Mouse (Mus musculus): ENCODE results near the gene Eif2ak3.
"Not testable (repeated sequence)": the region's sequence is repeated elsewhere in the genome, so short reads cannot be mapped to it uniquely, and the experiment has no call there.

The Eif2ak3 gene

DNA sequence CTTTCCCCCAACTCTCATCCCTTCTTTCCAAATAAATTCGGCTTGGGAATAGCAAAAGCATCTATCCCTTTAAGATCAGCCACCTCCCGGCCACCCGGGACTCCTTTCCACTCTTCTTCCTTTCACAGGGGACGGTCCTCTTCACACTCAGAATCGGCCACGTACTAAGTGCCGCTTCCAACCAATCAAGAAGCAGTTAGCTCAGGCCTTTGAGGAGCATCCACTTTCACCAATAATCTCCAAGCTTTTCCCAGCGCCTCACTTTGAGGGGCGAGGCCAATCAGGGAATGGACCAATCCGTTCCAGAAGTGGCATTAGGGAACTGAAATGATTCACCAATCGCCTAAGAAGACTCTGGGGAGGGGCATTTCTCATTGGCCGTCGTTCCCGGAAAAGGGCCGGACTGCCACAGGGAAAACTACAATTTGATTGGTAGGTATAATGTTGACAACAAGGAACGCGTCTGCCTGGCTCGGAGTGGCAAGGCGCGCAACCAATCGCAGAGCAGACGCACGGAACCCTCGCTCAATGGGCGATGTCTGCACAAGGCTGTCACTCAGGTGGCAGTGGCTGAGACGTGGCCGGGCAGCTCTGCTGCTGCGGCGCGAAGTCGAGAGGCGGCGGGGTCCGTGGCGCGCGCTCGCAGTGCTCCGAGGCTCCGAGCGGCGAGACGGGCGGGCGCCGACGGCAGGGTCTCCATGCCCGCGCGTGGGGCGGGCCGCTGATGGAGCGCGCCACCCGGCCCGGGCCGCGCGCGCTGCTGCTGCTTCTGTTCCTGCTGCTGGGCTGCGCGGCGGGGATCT is at the start of gene Eif2ak3:
Gene Eif2ak3 (plus strand): TSS at position 514 of the 803 bp plus-strand sequence.
- peak; percentile 96 for DNase-seq (ENCODE audit: low spot score)

DNA sequence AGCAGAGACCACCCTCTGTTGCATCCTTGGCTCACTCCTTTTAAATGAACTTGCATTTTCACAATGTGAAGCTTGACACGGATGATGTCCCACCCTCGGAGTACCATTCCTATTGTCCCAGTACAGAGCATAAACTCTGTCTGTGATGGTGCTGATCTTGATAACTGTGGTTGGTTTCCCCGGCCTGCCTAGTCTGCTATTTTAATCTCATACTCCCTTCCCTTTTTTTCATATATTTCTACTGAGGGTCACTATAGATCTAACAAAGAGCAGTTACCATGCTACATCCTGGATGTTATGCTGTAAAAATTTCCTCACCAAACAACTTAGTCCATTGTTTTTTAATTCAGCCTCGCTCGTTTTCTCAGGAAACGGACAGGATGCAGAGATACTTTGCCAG is 47.4 kb upstream of the Eif2ak3 start:
- DNase-seq (ENCODE audit: low spot score): no peak

DNA sequence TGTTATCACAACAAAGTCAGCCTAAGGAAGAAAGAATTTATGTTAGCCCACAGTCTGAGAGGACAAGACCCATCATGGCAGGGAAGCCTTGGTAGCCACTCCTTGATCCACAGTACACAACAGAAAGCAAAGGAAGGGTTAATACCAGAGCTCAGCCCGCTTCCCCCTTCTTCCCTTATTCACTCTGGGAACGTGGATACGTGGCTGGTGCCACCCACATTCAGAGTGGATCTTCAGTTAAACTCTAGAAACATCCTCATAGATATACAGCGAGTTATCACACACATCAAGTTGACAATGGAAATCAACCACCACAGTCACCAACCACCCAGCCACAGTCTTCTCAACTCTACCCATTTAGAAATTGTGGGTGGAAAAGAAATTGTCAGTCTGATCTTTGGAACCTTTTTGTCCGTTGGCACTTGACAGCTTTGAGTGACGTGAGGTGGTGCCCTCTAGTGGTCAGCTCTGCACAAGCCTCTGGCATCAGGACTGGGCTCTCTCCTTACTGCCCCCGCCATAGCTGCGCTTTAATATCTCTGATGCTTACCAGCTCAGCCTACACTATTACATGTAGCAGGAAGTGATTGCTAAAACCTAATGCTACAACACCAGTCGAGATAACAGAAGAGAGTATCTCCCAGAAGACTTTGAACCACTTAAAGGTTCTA is 46.6 kb upstream of the Eif2ak3 start:
- no peak for DNase-seq (ENCODE audit: low spot score)

DNA sequence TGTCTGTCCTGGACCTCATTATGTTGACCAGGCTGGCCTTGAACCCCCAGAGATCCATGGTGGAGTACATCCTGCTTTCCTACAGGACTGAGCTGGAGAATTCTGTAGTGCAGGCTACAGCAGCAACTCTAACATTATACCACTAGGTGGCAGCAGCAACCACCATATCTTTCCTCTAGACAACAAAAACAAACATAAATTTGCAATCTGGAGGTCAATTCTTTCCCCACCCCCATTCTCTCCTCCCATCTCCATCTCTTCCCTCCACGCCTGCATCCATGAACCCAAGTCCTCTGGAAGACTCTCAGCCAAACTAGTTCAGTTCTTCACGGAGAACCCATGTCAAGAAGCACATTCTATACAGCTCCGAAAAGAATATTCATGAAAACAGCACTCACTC is 39.7 kb upstream of the Eif2ak3 start:
- no peak for DNase-seq (ENCODE audit: low spot score)

DNA sequence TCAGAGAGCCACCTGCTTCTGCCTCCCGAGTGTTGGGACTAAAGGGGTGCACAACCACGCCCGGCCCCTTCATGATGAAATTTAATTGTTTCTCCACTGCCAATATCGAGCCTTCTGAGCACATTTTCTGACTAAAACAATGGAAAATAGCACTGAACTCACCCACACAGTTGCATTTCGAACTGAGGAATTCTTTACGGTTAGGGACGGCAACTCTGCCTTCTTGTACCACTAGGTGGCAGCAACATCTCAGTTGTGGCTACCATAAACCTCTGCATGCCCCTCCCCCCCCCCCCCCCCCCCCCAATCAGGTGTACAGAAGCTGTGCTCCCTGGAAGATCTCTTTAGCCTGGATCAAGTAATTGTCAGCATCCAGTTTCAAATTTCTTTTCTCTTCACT is 39.0 kb upstream of the Eif2ak3 start:
- DNase-seq (ENCODE audit: low spot score): no peak

DNA sequence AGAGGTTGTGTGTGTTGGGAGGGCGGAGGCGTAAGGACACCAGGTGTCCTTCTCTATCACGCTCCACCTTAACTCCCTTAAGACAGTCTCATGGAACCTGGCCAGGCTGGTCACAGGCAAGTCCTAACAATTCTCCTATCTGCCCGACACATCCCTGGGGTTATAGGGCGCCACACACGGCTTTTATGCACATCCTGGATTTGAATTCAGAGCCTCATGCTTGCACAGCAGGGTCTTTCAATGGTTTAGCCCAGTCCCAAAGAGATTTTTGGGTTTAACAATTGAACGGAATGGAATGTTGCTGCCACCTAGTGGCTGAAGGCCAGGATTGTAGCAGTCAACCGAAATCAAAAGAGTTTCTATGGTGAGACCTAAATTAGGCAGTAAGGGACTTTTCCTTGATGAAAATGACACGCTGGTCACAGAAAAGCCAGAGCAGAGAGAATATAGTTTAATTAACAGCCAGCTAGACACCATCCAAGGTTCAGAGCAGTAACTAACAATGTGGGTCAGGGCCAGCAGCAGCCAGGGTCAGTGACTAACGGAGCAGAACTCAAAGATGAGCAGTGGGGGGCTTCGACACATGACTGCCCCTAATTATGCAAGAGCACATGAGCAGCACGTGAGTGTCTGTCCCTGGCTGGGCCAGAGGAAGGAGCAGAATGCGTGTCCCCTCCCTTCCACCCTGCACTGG is 38.3 kb upstream of the Eif2ak3 start:
- DNase-seq (ENCODE audit: low spot score): no peak

DNA sequence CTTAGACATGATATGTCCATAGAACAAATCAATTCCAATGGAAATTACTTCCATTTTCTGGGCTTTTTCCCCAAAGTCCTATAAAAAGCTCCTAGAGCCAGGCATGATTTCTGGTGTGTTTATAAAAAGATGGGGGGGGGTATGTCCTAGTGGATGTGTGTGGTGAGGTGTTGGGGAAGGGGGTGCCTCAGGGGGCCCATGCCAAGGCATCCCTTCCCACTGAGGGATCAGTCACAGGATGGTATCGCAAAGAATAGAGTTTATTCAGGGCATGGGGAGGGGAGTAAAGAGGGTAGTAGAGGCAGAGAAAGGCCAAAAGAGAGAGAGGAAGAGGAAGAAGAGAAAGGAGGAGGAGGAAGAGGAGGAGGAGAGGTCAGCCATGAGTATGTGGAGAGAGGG is 37.8 kb upstream of the Eif2ak3 start:
- DNase-seq (ENCODE audit: low spot score): no peak

DNA sequence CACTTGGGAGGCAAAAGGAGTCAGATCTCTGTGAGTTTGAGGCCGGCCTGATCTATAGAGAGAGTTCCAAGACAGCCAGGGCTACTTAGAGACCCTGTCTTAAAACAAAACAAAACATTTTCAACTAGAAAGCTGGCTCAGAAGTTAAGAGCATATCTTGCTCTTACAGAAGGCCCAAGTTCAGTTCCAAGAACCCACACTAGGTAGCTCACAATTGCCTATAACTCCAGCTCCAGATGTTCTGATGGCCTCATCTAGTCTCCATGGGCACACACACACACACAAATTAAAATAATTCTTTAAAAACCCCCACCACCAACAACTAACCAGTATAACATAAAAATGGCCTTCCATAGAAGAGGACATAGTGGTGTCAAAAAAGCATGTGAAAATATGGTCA is 33.8 kb upstream of the Eif2ak3 start:
- DNase-seq (ENCODE audit: low spot score): no peak

DNA sequence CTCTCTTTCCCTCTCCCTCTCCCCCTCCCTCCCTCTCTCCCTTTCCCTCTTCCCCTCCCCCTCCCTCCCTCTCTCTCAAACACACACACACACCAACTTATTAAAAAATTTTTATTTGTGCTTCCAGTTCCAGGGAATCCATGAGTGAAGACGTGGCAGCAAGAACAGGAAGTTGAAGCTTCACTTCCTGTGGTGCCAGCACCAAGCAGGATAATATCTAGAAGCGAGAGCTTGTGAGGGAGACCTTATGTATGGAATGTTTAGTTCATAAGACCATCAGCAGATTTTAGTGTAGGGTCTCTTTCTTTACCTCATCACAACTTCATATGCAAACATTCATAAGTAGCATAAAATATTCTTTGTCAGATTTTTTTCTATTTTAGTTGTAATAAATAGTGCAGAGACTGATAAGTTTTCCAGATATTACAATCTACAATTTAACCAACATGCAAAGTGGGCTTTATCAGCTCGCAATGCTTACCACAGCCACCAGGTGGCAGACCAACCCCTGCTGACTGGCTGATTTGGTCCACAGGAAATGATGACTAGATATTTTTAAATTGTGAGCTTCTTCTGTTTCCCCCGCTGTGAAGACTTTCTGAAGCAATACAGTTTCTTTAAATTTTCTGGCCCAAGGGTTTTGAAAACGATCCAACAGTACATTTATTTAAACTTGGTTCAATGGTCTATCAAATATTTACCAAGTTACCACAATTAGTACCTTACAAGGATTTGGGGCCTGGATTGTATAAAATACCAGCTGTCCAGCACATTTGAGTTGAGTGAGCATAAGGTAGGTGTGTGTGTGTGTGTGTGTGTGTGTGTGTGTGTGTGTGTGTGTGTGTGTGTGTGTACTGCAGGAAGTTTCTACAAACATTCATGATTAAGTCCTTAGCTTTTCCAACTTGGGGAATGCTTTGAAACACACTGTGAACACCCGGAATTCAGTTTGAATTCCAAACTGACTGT is 32.5 kb upstream of the Eif2ak3 start:
- peak; percentile 40 for DNase-seq (ENCODE audit: low spot score)

DNA sequence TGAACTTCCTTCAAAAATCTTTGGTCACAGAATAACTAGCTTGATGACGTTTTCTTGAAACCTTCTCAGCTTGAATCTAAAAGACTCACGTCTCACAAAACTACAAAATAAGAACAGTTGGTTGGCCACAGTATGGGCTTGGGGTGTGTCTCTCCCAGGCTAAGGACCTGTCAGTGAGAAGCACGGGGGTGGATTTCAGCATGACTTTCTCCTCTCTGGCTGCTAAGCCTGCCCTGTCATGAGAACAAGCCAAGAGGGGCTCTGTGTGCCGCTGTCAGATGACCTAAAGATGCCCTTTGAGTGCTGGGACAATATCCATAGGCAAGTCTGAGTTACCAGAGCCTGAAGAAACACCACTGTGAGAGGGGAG is 31.8 kb upstream of the Eif2ak3 start:
- no peak for DNase-seq (ENCODE audit: low spot score)

DNA sequence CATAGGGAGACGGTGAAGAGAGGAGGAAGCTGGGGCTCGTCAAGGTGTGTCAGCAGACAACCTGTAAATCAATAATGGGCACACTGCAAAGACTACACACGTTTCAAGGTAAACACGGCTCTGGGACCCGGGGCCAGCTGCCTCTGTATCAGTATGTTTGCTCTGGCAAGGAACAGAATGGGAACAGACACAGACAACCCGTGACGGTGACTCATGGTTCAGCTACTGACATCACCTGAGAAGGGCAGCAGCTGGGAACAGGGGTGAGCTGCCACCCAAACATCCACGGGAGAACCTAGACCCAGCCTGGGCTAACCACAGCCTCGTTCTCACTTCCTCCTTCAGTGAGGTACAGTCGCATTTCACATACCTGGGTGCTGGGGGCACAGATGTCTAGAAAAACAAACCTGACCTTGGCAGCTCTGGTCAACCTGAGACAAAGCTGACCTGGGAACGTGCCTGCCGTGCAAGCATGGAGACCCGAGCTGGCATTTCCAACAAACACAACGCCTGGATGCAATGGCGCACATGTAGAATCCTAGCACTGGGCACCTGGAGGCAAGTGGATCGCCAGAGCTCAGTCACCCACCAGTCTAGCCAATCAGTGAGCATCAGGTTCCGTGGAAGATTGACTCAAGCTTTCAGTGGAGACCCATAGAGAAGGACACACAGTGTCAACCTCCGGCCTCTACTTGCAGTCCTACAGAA is 30.2 kb upstream of the Eif2ak3 start:
- no peak for DNase-seq (ENCODE audit: low spot score)

DNA sequence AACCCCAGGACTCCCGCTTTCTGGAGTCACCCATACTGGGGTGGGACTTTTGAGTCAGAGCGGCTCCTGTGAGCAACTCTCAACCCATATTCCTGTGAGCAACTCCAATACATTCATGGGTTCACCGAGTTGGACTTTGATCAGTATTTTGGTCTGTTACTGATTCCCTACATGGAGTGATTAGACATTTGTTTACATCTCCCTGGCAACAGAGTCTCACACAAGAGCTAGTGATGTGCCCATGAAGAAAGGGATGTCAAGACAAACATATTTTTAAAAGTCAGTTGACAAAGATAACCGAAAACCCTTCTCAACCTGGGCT is 29.7 kb upstream of the Eif2ak3 start:
- no peak for DNase-seq (ENCODE audit: low spot score)

DNA sequence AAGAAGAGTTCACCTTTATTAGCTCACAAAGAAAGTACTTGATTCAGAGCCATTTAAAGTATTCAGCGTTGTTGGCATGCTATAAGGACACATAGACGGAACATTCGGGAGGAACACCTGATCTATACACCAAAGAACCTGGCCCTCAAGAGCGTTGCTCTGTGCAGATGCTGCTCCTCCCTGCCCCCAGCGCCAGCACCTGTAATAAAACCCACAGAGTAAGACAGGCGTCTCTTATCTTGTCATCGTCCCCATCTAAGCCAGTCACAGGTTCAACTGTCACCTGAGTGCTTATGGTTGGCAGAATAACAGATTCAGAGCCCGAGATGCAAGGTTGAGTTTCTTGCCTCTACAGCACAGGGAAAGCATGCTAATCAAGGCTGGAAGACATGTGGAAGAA is 28.8 kb upstream of the Eif2ak3 start:
- no peak for DNase-seq (ENCODE audit: low spot score)

DNA sequence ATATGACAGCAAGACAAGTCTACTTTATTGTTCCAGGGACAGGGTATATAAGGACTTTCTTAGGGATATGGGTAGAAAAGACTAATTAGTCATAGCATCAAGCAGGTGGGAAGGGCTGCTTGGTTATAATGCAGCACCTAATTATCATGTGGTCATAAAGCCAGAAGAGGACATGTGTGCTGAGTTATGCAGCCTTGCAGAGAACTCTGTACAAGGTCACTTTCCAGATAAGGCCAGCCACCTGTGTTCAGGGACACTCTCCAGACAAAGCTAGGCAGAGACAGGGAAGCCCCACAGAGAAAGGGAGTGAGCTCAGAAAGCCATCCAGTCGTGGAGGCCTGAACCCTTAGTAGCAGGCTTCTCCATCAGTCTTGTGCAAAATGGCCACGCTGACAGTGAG is 22.7 kb upstream of the Eif2ak3 start:
- DNase-seq (ENCODE audit: low spot score): no peak

DNA sequence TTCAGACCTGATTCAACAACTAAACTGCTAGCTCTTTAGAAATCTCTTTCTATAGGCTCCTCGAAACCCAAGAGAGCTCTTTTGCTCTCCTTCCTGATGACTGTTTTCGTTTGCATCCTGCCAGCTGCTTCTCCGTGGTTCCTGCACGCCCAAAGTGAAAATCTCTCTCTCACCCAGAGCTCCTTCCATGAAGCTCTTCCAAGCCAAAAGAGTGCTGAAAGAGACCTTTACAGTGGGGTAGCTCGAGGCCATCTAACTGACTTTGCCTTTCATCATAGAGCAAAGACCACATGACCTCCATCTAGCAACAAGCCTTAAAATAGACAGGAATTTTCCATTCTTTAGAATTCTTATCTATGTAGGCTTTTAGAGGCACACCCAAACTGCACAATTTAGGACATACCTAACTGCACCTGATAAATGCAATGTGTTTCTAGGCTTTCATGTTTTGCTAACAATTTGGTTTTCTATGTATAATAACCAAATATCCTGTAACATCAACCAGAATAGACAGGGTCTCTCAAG is 21.9 kb upstream of the Eif2ak3 start:
- DNase-seq (ENCODE audit: low spot score): no peak

DNA sequence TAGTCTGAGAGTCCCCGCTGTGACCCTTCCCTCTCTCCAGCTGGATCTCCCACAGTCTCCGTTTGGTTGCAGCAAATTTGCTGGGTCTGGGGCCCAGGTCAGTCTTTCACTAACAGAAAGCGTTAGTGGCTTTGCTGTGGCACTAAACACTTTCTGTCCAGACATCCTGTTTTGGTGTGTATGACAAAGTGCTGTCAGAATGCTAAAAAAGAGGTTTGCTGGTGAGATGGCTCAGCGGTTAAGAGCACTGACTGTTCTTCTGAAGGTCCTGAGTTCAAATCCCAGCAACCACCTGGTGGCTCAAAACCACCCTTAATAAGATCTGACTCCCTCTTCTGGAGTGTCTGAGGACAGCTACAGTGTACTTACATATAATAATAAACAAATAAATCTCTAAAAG is 21.0 kb upstream of the Eif2ak3 start:
- not testable (repeated sequence) for DNase-seq (ENCODE audit: low spot score)

DNA sequence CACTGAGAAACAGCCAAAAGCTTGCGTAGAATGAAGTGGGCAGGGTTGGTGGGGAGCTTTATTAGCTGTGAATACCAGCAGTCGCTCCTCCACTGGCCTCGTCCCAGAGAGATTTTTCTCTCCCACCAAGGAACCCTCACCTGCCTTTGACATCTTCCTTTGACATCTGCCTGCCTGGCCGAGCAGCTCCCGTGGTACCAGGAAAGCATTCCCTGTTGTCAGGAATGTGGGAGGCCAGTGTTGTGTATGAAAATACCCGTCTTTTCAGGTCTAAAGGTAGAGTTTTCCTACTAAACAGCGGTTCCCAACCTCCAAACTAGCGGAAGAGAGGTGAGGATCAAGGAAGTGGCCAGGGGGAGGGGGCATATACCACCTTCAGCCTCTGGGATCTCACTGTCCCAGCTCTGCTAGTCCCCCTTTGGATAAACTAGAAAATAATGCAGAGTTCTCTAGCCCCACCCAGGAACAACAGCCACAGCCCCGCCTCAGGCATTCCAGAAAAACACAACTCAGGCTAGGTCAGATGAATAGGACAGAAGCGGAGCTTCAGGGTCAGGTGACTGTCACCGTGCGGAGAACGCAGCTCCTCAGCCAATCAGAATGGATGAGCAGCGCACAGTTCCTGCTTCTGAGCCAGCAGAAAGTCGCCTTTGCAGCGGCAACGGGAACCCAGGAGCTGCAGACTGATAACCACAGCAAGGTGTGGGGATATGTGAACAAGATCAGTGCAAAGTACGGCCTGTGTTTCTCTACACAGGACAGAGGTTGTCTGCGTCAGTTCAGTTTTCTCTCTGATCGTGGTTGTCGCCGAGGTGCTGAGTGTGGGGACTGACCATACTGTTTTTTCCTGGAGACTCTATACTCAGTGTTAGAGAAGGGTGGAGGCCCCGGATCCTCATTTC is 20.0 kb upstream of the Eif2ak3 start:
- no peak for DNase-seq (ENCODE audit: low spot score)

DNA sequence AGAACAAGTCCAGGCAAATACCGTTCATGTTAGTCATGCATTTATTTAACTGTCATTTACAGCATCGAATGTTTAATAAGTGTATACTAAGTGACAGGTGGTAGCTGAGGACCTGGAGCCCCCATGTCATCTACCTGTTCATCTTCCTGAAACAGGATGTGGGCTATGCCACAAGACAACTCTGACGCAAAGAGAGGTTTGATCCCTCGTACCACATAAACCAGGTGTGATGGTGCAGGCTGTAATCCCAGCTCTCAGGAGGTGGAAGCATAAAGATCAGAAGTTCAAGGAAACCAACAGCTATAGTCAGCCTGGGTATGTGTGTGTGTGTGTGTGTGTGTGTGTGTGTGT is 19.4 kb upstream of the Eif2ak3 start:
- DNase-seq (ENCODE audit: low spot score): no peak

DNA sequence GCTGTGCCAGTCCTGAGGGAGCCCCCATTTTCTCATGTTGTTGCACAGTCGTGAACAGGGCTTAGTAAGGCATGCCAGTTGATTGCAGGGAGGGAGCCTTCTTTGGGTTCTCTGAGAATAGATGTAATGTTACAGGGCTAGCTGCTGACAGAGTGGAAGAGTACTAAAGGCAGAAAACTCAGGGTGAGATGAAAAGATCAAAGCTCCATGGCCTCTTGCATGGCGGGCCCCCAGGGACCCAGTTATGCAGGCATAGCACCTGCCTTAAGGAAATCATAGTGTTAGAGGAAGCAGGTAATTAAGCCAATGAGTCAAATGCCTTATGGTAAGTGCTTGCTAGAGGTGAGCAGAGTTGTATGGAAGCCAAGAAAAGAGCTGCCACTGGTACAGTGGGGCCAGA is 14.9 kb upstream of the Eif2ak3 start:
- DNase-seq (ENCODE audit: low spot score): no peak

DNA sequence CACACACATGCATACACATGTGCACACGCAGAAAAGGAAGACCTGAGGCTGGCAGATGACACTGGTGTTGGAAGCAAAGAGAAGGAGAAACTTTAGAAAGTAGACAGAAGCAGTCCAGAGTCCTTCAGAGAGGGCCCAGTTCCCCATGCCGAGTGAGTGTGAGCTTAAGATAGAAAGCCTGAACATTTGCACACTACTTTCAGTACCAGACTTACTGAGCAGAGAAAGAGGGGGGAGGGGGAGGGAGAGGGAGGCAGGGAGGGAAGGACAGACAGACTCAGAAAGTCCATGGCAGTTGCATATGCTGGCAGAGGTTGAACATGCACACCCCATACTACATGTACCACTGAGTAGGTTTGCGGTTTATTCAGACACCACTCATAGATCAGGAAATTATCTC is 13.8 kb upstream of the Eif2ak3 start:
- DNase-seq (ENCODE audit: low spot score): no peak
